Mouse (Mus musculus) adipocyte (in vitro differentiated cells): Measurements from ENCODE around the gene Gpsm2.
"Not testable (repeated sequence)": the region's sequence is repeated elsewhere in the genome, so short reads cannot be mapped to it uniquely, and the experiment has no call there.

Source experiments
- DNase-seq: peaks from one replicate; pipeline ENCODE4 v3.0.0-alpha.2; 2016; ENCODE audit warnings: low spot score

Gene Gpsm2

DNA sequence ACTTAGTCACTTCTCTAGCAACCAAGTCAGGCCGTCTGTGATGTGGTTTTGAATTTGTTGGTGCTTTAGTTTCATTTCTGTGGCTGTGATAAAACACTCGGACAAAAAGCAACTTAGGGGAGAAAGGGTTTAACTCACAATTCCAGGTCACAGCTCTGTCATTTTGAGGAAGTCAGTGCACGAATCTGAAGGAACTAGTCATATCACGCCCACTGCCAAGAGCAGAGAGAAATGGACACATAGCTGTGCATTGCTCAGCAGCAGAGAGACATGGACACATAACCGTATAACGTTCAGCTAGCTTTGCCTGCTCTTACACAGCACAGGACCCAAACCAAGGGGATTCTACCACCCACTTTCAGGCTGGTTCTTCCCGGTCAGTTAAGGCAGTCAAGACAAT lies 4.3 kb upstream of the Gpsm2 start:
- DNase-seq = no peak

GRCm38 (mm10) chr3:108721076-108721991 lies 775 bp downstream of the Gpsm2 start:
- peak; percentile 58 for DNase-seq

GRCm38 (mm10) chr3:108719761-108720160 lies 2.3 kb downstream of the Gpsm2 start:
- DNase-seq = no peak

- no peak for DNase-seq
Measured at GRCm38 (mm10) chr3:108719357-108719756, 2.8 kb downstream of the Gpsm2 start.

GRCm38 (mm10) chr3:108717896-108718502 lies 4.1 kb downstream of the Gpsm2 start:
- no peak for DNase-seq

GRCm38 (mm10) chr3:108714837-108715236 lies 7.3 kb downstream of the Gpsm2 start:
- DNase-seq = peak; percentile 12

DNA sequence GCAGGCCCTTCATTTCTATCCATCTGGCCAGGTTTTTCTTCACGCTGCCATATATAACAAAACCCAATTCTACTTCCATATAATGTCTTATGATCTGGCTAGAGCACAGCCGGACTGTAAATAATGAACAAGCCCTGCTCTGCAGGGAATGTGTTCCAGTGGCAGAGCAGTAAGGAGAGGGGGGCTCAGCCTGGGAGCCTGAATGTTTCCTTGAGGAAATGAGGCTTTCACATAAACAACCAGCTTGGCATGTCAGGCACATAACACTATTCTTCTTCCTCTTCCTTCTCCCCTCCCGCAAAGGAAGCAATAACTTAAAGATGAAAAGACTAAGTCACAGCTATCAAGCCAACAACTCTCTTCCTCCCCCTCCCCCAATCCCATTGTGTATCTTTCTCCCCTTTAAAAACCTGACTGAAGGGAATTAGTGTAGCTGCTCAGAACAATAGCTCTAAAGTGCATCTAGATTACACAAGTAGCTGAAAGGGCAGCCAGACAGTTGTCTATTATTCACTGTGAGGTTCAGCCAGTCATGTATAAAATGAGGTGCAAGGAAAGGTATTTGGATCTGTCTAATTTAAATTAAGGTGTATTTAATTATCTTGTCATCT lies 8.9 kb downstream of the Gpsm2 start:
- DNase-seq = no peak

DNA sequence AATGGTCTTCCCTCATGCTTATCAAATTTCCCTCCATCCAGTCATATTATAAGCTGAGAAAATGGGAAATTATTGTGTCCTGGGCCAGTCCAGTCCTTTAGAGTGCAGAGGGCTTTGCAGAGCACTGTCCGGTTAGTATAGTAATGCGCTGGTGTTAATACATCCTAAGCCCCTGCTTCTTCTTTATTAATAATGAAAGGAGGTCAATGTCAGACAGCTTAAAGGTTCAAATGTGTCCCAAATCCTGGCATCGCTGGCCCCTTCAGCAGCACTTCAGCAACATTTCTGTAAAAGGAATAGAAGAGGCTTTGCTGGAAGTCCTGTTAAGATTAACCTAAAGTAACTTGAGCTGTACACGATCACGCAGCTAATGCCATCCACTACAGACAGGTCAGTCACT lies 10.8 kb downstream of the Gpsm2 start:
- no peak for DNase-seq

DNA sequence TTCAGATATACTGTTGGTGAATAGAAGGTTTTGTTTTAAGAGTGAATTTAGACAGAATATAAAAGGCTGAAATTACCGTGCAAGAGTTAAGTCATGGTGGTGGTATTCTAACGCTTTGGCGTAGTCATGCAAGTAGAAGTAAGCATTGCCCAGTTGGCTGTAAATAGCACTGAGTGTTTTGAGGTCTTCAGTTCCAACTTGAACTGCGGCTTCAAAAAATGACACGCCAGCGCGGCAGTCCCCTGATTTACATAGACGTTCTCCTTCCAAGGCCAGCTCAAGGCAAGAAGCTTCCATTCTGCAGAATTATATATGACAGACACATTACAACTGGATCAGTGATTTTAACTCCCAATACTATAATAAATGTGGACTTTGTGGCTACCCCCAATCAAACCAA lies 19.3 kb downstream of the Gpsm2 start:
- no peak for DNase-seq

DNA sequence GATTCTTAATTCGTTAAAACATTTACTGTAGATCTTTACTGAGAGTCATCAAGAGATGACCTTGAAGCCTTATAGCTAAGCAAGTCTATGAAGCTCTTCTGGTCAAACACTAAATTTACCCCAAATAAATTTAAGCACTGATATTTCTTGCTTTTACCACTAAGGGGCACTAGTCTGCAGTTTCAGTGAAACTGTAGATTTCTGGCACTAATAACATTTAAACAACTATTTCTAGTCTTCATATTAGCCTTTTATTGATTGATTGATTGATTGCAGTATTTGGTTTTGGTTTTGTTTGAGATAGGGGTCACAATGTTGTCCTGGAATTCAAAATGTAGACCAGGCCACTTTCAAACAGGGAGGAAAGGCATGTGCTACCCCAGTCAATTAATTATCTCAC lies 20.9 kb downstream of the Gpsm2 start:
- peak; percentile 56 for DNase-seq

- DNase-seq = no peak
Measured at GRCm38 (mm10) chr3:108699786-108700185, 22.3 kb downstream of the Gpsm2 start.

DNA sequence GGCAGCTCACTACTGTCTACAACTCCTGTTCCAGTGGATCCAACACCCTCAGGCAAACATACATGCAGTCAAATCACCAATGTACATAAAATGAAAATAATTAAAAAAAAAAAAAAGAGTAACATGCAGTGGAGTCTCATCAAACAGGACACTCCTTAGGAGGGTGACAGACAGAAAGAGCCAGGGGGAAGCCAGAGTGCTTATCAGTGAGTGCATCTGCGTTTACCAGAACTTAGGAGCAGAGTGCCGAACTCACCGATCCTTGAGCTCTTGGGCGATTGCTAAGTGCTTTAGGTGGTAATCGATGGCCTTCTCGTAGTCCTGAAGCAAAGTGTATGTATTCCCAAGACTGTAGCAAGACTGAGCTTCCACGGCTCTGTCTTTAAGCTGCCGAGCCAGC lies 23.4 kb downstream of the Gpsm2 start:
- DNase-seq = no peak

DNA sequence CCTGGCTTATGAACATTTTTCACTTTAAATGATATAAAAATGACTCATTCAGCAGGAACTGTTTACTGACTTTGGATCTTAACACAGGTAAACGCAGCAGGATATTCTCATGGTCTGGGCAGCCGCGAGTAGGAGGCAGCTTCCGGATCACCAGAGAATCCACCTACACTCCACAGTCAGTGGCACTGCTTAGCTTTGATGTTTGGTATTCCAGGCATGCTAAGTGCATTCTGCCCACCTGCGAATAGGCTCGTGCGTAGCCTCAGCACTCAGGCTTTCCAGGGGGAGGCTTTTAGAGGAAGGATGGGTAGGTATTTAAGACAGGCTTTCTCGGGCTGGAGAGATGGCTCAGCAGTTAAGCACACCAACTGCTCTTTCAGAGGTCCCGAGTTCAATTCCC lies 27.8 kb downstream of the Gpsm2 start:
- DNase-seq = no peak

DNA sequence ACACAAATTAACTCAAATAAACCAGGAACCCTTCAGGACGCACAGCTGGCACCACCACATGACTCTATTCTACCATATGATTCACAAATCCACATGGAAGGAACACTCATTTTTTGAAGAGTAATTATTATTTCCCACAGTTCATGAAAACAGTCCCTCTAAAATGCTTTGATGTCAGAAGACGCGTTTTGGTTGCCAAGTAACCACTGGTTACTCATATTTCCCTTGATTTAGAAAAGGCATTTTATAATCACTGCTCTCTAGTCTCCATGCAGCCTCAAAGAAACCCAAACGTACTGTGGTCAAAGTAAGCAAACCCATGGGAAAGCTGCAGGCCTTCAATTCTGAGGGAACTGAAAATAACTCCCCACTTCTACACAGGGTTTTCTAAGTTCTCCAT lies 32.1 kb downstream of the Gpsm2 start:
- DNase-seq = no peak

DNA sequence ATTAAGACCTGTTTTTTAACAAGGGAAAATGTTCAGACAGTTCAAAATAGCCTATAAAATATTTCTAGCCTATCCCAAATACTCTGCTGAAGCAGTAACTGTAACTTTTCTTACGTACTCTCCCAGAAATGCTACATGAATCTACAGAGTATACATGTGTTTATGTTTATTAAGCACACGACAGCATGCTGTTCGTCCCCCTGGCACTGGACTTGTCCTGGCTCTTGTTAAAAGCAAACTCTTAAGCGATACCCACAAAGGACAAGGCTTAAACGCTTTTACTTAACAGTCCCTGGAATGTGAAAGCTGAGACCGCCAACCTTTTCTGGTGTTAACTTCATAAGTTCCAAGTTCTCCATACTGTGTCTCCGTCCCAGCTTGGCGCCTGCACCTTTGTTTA lies 32.7 kb downstream of the Gpsm2 start:
- DNase-seq = no peak

DNA sequence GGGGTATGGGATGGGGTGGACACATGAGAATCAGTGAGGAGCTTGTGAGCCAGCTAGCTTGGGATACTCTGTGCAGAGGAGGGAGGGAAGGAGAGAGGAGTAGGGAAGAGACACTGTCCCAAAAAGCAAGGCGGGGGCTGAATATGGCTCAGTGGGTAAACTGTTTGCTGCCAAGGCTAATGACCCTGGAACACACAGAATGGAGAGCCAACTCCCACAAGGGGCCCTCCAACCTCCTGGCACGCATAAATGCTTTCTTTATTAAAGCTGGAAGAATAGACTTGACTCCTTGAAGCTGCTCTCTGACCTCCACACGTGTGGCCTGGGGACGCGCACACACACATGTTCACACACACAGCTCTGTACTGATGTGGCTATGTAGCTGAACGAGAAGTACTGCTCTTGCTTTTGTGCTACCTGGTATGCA lies 33.1 kb downstream of the Gpsm2 start:
- DNase-seq = no peak

GRCm38 (mm10) chr3:108685701-108686100 lies 36.4 kb downstream of the Gpsm2 start:
- DNase-seq = no peak

DNA sequence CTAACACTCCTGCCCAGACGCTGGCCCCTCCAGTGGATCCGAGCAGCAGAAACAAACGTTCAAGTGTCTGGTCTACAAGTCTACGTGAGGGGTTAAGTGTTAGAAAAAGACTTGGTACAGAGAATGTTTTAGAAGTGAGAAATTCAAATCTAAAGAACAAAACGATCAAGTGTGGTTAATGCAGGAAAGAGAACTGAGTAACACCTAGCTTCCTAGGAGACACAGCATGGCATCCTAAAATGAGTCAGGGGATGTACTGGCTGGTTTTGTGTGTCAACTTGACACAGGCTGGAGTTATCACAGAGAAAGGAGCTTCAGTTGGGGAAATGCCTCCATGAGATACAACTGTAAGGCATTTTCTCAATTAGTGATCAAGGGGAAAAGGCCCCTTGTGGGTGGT lies 38.5 kb downstream of the Gpsm2 start:
- DNase-seq = not testable (repeated sequence)

- no peak for DNase-seq
Measured at GRCm38 (mm10) chr3:108681004-108681403, 41.1 kb downstream of the Gpsm2 start.

- DNase-seq = no peak
Measured at GRCm38 (mm10) chr3:108676616-108677015, 45.5 kb downstream of the Gpsm2 start.

DNA sequence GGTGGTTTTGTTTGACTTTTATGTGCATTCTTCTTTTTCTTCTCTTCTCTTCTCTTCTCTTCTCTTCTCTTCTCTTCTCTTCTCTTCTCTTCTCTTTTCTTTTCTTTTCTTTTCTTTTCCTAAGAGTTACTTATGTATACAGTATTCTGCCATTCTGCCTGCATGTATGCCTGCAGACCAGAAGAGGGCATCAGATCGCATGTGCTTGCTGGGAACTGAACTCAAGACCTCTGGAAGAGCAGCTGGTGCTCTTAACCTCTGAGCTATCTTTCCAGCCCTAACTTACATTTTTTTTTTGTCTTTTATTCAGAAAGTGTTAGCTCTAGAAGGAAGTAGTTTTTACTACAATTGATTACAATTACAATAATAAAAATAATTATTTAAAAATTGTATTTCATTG lies 61.2 kb downstream of the Gpsm2 start:
- no peak for DNase-seq

DNA sequence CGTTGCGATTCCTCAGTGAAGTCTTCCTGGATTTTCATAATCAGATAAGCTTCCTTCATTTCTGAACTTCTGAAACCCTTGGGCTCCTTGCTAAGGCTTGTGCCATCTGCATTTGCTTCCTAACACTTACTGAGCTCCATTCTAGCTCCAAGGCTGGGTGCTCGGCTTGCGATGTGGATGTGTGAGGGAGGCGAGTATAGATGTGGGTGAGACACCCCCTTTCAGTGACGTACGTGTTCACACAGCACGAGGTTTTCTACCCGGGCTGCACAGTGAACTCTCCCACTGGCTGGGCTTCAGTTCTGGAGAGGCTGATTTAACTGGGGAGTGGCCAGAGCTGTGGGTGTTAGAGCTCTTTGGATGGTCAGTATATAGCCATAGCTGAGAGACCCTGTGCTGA lies 63.5 kb downstream of the Gpsm2 start:
- DNase-seq = no peak

DNA sequence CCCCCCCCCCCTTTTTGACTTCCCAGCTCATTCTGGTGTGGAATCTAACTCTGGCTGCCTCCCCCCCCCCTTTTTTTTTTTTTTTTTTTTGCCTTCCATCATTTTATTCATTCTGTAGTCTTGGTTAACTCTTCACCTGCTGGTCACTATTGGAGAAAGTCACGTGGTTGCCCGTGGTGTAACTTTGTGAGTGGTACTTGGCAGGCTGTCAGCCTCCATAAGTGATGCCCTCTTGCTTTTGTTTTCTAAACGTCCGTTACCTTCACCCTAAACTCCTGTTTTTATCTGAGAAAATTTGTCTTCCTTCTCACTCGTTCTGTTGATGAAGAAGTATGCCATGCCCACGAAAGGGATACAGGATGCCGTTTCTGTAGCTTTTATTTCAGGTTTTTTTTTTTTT lies 66.6 kb downstream of the Gpsm2 start:
- DNase-seq = no peak
